Mouse (Mus musculus) skeletal muscle tissue, adult 2 months (tissue): Measurements from ENCODE around the gene Svbp.

Experiments used
- DNase-seq: peaks from one replicate; pipeline ENCODE4 v3.0.0-alpha.2; 2012; ENCODE audit warnings: low read depth, low spot score

The Svbp gene

GRCm38 (mm10) chr4:119190618-119191017 lies 4.5 kb upstream of the Svbp start:
- no peak for DNase-seq

DNA sequence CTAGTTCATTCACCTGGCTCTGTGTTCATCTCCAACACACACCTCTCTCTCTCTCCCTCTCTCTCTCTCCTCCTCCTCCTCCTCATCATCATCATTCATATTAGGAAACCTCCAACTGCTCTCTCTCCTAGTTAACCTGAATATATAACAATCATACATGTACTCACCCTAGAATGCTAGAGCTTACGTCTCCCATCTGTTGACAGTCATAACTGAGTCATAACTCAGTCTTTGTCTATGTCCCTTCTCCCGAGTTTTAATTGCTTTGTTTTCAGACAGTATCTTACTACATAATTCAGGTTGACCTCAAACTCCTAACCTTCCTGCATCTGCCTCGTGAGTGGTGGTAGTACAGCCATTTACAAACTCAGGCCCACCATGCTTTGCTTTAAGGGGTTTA lies 3.8 kb upstream of the Svbp start:
- DNase-seq, result no peak

DNA sequence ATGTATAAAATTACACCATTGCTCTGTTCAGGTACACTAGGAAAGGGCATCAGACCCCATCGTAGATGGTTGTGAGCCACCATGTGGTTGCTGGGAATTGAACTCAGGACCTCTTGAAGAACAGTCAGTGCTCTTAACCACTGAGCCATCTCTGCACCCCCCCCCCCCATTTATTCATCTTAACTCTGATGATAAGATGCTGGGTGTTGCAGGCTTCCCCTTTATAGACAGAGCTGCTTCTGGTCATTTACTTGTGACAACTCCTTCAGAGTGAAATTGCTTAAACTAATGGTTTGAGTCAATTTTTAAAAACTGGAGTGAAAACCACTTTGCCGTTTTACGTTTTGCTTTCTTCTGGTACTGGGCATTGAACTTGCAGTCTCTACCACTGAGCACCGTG lies 2.3 kb upstream of the Svbp start:
- no peak for DNase-seq

DNA sequence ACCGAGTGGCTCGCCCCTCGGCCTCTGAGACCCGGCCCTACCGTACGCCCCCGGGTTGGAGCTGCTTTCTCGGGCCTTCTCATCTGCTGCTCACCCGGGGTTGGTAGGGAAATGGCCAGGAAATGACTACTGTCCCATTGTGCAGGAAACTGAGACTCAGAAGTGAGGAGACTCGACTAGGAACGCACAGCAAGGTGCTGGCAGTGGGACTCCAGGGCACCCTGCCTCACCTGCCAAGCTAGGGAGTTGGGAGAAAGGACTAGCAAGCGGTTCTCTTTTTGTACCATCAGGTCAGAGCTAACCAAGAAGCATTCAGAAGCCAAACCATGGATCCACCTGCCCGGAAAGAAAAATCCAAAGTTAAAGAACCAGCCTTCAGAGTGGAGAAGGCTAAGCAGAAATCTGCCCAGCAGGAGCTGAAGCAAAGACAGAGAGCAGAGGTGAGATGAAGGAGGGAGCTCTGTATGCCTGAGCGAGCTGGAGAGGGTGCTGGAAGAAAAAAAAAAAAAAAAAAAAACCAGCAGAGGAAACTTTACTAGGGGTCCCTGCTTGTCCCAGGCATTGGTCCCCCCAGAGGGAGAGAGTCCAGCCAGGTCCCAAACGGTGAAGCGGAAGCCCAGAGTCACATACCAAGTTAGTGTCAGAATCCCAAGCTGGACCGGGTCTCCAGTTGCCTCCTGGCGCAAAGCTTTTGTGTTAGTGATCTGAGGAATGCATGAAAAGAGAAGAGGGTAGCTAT lies 645 bp downstream of the Svbp start:
- DNase-seq, result no peak

GRCm38 (mm10) chr4:119198105-119198504 lies 3.0 kb downstream of the Svbp start:
- DNase-seq, result no peak

GRCm38 (mm10) chr4:119204672-119205071 lies 9.6 kb downstream of the Svbp start:
- peak; percentile 52 for DNase-seq

- no peak for DNase-seq
Measured at GRCm38 (mm10) chr4:119216667-119217066, 21.6 kb downstream of the Svbp start.

GRCm38 (mm10) chr4:119218169-119218568 lies 23.1 kb downstream of the Svbp start, which contains the start of gene Tmem269:
Tmem269 (minus strand) TSS chr4:119218217.
- DNase-seq, result no peak

- no peak for DNase-seq
Measured at GRCm38 (mm10) chr4:119223696-119224095, 28.6 kb downstream of the Svbp start.

DNA sequence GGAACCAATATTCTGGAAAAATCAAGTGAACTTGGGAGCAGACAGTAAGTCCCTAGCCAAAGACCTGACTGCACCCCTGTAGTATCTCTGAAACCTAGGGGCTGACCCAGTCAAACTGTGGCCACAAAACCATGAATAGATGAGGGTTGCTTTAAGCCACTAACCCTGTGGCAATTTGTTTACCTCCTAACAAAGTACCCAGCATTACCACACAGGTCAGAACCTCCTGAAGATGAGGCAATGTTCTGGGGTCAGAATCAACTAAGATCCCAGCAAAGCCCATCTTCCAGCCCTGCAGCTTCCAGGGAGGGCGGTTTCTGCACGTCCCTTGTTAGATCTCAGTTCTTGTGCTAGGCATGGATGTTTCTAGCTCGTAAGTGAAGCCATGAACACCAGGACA lies 29.4 kb downstream of the Svbp start:
- DNase-seq, result no peak

DNA sequence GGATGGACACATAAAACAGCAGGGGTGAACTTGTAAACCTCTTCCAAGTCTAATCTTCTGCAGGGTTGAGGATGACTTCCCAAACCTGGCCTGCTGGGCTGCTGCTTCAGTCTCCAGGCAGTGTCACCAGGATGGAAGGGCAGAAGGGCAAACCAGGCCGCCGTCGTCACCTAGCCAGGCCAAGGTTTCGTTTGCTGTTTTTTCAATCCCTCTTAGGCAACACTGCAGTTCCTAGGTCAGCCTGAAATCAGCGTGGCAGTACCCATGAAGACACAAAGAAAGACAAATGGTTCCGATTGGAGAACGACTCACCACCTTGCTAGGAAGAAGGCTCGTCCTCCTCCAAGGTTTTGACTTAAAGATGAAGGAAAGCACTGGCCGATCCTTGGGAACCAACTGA lies 30.6 kb downstream of the Svbp start:
- no peak for DNase-seq

GRCm38 (mm10) chr4:119226751-119227150 lies 31.6 kb downstream of the Svbp start:
- DNase-seq, result no peak

GRCm38 (mm10) chr4:119232410-119233255 lies 37.5 kb downstream of the Svbp start, which contains the start of the genes AU022252 and P3h1:
AU022252 (minus strand) TSS chr4:119232712.
P3h1 (plus strand) TSS chr4:119232915.
- DNase-seq, result peak; percentile 99

DNA sequence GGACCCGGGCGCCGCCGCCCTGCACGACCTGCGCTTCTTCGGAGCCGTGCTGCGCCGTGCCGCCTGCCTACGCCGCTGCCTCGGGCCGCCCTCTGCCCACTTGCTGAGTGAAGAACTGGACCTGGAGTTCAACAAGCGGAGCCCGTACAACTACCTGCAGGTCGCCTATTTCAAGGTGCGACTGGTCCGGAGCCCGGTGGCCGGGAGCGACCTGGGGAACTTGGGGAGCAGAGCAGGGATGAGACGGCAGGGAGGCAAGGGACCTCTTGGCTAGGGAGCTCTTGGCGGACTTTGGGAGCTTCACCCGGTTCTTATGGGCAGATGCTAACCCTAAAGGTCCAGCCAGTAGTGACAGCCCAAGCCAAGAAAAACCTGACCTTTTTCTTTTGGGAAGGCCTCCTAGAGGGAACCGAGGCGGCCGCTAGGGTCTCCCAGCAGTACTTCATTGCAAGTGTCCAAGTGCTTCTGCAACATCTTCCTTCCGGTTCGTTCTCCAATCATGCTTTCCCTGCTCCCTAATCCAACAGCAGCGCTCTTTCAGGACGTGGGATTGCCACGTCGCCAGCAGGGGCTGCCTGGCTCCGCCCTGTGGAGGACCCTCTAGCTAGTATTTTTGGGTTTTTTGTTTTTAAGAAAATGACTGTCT lies 38.3 kb downstream of the Svbp start:
- DNase-seq, result peak; percentile 42

DNA sequence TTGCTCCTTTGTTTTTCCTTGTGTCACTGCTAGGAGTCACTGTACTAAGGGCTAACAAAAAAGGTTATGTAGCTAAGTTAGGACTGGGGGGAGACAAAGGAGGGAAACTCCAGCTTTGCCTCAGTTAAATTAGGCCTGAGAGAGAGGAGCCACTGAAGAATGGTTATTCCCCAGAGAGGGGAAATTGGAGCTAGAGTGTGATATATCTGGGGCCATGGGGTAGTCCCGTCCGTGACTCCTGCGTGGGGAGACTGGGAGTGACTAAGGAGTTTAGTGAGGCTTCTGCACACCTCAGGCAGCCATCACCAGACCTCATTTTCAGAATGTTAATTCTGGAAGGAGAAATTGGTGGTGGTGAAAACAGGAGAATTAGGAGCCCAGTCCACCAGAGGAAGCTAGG lies 39.2 kb downstream of the Svbp start:
- DNase-seq, result no peak

- DNase-seq, result no peak
Measured at GRCm38 (mm10) chr4:119238661-119239060, 43.6 kb downstream of the Svbp start.

DNA sequence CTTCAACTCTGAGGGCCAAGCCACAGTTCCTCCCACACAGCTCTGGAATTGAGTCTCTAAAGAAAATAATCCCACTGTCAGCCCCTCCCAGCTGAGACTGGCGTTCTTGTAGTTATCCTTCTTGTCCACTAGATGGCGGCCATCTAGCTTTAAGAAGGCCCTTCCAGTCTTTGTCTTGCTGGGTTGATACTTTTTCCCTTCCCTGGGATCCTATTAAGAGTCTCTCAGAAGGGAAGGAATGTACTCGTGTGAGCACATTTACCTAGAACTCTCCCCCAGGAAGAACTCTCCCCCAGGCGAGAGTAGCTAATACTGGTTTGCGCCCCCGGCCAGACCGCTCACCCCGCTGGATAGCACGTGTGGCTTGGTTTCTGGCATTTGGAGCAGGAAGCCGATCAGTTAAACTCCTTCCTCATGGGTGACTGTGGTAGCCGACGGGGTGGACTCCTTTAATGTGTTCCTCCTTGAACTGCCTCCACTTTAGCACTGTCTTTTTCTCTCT lies 44.1 kb downstream of the Svbp start:
- peak; percentile 65 for DNase-seq

DNA sequence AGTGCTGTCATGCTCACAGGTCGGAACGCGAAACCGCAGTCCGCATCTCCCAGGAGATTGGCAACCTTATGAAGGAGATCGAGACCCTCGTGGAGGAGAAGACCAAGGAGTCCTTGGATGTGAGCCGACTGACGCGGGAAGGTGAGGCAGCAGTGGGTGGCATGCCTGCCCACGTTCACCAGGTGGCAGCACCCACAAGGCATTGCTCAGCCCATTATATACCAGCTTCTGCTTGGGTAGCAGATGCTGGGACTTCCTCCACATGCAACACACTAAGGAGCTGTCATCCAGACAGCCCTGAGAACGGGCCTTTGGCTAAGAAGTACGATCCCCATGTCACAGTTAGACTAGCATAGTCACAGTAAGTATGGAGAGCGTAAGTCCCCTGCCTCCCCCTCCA lies 46.6 kb downstream of the Svbp start:
- no peak for DNase-seq

DNA sequence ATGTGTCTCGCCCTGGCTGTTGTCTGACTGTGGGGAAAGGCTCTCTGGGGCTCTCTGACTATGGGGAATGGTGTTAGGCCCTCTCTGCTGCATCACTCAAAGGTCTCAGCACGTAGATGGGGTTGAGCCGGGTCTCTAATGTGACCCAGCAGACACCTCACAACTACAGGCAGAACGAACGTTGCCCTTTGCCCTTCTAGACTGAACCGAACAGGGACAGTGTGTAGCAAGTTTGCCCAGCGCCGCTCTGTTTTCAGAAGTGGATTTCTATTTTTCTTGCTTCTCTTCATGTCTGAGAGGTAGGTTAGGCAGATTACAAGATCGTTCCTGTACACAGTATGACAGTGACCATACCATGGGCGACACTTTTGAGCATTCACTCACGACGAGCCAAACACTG lies 47.5 kb downstream of the Svbp start:
- DNase-seq, result no peak

DNA sequence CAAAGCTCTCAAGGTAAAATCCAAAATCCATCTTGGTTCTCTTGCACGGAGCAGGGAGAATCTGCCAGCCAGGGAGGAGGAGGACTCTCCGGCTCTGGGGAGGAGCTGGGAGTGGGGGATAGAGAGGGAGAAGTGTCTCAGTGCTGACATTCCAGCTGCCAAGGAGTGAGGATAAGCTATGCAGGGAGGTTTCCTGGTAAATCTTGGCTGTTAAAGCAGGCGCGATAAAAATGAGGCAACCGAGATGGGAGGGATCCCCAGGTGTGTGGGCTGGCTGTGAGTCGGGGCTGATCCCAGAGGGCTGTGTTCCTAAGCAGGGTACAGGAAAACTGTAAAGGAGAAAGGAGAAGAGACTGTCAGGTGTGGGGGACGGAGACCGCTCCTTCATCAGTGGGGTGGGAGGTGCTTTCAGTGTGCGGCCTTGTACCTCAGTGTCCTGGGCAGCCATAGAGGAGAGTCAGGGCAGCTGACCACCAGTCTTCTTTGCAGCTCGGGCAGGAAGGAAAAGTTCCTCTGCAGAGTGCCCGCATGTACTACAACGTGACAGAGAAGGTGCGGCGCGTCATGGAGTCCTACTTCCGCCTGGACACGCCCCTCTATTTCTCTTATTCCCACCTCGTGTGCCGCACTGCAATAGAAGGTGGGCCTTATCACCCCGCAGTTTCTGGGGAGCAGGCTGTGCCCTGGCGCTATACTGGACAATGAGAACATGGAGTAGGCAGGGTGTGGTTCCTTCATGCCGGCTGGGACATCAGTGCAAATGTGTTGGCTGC lies 49.5 kb downstream of the Svbp start:
- DNase-seq, result no peak

GRCm38 (mm10) chr4:119245556-119245955 lies 50.5 kb downstream of the Svbp start:
- DNase-seq, result no peak
